Mouse (Mus musculus) neural tube, embryonic 10.5 days (tissue): ENCODE measurements around the gene Pax5.
"Not testable (repeated sequence)": the region's sequence is repeated elsewhere in the genome, so short reads cannot be mapped to it uniquely, and the experiment has no call there.

Source experiments
- DNase-seq: peaks from one replicate; pipeline ENCODE4 v3.0.0-alpha.2; 2017; ENCODE audit warnings: low spot score; ENCODE audit errors: extremely low spot score

Gene Pax5

DNA sequence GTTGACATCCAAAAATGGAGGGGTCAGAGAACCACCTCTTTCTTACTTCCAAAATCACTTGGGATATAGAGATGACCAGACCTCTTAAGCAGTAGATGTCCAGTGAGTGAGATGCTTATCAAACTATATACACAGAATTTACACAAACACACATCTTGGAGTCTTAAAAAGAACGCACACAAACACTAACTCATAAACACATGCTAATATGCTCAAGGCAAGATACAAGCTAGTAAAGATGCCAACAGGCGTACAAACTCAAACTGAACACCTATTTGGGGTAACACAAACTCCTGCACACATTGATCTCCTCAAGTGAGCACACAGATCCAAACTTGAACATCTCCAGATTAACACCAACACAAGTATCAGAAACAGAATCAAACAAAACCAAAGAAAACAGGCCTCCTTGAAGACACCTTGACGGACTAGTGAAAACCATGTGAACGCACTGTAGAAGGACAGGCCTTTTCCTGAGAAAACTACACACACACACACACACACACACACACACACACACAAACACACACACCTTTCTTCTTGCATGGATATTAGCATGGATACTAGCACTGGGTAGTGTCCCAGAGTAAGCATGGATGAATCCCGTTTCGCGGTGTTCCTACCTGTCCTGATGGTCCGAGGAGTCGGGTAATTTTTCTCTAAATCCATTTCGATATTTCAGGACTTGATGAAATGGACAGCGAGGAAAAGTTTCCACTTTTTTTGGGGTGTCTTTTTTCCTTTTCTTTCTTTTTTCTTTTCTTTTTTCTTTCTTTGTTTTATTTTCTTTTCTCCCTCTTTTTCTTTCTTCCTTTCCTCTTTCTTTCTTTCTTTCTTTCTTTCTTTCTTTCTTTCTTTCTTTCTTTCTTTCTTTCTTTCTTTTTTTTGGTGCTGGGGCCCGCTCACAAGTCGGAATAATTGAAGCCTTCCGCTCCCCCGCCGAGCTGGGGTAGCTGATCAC lies at the start of gene Pax5:
Gene Pax5, minus strand, starts transcription at position 748 of the 961 bp plus-strand sequence.
- no peak for DNase-seq

DNA sequence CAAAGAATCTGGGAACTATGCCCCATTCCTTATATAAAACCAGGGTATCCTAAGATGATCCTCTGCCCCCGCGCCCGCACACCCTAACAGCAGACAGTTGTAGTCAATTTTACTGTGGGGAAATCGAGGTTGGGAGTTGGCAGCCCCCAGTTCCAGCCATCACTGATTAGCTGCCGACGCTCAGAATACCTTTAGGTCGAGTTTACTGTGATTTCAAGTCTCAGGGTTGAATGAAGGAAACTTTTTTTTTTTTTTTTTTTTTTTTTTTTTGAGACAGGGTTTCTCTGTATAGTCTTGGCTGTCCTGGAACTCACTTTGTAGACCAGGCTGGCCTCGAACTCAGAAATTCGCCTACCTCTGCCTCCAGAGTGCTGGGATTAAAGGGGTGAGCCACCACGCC lies 46.8 kb upstream of the Pax5 start:
- not testable (repeated sequence) for DNase-seq

DNA sequence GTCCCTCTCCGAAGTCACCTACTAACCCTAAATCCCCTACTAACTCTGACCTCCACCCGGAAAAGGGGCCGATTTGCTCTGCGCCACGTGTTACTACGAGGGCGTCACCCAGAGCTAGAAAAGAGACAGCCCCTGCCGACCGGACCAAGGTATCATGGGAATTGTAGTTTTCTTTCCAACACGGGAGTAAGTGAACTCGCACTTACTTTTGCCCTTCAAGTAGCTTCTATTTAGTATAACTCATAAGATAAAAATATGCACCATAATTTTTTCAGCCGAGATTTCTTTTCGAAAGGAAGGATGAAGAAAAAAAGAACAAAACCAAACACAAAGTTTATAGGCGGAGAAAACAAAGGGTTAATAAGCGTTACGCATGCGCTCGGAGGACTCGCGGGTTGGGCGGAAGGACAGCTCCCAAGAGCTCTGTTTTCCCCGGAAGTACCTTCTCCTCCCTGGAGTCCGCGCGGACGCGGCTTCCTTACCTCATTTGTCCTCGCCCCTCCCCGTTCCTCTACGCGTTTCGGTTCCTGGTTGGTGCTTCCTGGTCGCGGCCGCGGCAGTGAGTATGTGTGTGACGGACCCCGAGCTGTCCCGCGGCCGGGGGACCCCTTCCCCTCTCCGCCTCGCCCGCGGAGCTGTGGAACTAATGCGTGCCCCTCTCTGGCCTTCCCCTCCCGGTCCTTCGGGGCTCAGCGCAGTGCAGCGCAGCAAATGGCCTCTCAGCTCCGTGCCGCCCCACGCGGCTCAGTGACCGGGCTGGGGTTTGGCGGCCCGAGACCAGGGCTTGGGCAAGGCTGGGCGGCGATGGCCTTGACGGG lies 46.1 kb upstream of the Pax5 start:
- peak; percentile 91 for DNase-seq

DNA sequence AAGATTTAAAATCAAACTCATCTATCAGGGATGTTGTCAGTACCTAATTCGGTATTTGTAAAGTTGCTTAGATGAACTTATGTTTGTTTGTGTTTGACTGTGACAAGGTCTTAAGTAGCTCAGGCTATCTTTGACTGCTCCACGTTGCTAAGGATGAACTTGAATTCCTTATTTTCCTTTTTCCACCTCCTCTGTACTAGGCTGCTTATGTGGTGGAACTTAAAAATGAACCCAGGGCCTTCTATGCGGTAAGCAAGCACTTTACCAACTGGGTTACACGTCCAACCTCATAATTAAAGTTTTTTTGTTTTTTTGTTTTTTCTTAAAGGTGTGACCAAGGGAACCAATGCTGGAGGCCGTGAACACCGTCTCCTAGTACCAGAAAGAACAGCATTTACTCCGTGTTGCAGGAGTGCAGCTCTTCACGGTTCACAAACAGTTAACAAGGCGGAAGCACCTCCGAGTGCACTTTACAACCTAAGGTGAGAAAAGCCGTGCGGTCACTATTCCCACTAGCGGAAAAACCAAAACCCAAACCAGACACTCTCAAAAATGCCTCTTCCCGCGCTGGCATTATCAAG lies 45.4 kb upstream of the Pax5 start, which contains the start of gene Zcchc7:
Gene Zcchc7, plus strand, starts transcription at position 325 of the 581 bp plus-strand sequence.
- DNase-seq, result no peak

DNA sequence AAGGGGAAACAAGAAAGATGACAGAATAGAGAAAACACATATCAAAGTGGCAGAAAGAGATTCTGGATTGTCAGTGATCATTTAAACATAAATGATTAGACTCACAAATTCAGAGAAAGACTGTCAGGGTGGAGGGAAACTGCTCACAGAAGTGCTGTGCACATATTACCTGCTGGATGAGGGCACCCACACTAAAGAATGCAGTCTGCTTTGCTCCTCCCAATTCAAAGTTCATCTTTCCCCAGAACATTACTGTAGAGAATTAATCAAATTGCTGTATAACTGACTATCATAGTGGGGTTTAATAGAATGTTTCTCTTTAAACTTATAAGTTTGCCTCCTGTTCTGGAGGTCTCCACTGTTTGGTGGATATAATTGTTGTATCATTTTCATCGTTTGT lies 30.2 kb upstream of the Pax5 start:
- DNase-seq, result no peak

DNA sequence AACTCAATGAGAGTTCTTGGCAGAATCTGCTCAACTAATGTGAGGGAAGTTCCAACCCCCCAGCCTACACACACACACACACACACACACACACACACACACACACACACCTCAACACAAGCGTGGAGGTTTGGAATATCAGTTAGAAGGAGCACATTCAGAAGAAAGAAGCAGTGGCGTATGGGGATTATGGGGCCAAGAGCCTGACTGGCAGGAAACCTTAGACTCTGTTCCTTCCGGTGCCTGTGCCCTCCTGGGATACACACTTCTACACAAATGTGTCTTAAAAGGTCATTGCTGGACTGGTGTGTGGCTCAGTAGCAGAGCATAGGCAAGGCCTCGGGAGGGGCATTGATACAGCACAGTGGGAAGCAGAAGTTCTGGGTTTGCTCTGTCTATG lies 10.9 kb upstream of the Pax5 start:
- DNase-seq, result no peak

DNA sequence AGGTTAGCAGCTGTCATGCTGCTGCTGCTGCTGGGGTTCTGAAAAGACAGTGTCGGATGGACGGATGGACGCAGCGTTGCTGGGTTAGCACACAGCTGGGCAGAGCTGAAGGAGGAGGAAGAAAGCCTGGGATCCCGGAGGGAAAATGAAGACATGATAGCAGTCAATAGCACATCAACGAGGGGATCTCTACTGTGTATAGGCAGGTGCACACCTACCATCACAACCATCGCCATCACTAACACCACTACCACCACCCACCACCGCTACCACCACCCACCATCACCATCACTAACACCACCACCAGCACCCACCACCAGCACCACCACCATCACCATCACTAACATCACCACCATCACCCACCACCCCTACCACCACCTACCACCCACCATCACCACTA lies 9.8 kb upstream of the Pax5 start:
- no peak for DNase-seq

DNA sequence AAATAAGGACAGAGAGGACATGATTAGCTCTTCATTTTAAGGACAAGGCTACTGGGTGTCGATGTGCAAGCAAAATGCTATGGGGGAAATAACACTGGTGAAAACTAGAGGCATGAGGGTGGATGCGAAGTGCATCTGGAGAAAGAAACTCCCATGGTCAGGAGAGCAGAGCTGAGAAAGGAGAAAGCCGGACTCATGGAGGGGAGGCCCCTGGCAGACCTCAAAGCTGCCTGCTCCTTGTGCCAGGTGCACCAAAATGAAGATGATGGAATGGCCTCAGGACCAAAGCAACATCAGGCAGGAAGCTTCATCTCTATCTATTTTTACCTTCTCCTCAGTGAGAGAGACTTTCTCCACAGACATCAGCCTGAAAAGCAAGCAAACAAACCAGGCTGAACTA lies 7.4 kb upstream of the Pax5 start:
- no peak for DNase-seq

DNA sequence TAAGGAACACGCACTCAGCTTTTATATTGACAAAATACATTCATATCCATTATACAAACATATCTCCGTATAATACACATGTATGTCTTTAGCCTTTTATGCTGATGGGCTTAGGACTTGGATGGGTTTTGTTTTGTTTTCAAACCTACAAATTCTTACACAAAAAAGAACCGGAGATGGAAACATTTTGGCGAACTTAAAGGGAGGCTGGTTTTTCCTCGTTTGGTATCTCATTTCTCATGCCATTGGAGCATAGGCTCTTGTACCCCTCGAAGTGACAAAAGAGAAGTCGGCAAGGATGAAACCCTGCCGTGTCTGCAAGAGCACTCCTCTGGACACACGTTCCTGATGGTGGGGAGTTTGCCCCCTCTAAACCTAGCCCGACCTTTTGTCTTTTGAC lies 6.1 kb upstream of the Pax5 start:
- no peak for DNase-seq

DNA sequence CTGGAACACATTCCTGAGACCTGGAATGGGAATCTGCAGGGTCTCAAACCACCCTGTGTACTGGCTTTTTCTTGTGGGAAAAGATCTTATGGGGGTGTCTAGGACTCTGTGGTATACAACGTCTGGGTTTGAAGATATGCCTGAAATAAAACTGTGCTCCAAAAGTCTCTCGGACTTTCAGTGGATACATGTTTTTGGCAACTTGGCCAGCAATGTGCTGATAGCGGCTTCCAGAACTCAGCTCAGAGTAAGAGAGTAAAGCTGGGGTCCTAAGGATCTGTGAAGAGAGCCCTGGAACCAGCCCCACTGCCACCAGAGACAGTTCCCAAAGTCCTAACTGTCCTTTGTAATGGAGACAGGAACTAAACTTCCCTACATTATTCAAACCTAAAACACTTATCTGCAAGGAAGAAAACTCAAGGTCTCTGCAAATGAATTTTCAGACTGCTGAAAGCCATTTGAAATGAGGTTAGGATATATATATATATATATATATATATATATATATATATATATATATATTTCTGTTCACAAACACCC lies 5.4 kb upstream of the Pax5 start:
- DNase-seq, result no peak

DNA sequence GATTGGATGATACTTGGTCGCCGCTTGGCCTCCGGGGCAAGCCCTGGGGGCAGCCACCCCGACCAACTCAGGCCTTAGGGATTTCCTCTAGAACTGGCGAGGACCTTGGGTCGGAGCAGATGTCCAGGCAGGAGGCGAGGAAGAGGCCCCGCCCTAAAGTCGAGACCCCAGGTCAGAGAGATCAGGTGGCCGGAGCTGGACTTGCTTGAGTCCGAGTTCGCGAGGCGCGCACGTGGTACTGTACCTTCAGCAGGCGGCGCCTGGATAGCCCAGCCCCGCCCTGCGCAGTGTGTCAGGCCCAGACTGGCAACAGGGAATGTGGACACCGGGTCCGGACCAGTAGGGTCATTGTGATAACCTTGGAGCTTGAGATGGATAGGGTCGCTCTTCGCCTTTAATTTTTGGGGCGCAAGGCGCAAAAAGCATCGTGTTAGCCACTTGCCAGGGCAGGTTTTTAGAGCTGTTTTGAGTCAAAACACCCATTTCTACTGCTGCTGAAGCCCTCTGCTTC lies 3.9 kb upstream of the Pax5 start:
- DNase-seq, result peak; percentile 58

DNA sequence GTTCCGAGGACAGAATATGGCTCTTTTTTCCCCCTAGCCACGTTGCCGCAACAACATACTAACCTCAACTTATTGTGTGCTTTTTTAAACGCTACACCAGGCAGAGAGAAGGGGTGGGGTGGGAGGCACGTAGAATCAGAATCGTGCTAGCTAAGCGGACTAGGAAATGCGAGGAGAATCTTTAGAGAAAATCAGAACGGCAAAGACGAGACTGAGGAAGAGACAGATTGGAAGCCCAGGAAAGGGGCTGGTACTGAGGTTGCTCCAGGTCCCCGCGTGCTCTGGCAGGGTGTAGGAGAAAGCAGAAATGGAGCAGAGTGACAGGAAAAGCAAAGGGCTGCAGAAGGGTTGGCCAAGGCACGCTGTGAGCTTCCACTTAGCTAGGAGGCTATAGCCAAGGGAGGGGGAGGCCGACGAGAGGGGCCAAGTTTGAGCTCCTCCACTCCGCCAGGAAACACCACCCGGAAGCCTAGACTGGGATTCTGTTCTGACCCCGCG lies 3.3 kb upstream of the Pax5 start:
- peak; percentile 64 for DNase-seq

DNA sequence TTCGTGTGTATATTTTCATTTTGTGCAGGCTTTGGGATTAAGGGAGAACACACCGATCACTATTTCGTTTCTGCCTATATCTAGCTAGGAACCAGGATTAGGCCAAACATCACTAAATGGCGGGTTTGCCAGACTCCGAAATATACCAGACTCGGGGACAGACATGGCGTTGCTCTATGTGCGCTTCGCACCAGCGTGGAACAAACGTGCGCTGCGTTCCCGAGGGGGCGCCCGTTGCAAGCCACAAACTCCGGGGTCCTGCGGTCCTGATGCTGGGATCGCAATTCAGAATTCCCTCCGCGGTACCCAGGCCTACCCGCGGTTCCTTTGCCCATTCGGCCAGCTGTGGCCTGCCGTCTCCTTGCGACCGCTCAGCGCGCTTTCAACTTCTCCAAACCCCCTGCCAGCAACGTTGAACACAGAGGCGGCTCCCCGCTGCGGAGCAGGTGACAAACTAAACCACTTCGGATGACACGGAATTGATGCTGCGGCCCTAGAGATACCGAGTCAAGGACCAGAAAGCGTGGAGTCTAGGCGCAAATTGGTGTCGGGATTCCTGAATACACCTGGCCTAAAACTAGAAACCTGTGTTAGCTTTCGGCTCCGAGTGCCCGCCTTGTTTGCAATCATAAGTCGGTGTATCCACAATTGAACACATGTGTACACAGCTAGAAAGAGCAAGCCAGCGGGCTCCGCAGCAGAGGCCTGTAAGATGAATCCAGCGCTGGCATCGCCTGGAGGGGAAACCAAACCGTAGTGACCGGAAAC lies 2.7 kb upstream of the Pax5 start:
- DNase-seq, result peak; percentile 63

DNA sequence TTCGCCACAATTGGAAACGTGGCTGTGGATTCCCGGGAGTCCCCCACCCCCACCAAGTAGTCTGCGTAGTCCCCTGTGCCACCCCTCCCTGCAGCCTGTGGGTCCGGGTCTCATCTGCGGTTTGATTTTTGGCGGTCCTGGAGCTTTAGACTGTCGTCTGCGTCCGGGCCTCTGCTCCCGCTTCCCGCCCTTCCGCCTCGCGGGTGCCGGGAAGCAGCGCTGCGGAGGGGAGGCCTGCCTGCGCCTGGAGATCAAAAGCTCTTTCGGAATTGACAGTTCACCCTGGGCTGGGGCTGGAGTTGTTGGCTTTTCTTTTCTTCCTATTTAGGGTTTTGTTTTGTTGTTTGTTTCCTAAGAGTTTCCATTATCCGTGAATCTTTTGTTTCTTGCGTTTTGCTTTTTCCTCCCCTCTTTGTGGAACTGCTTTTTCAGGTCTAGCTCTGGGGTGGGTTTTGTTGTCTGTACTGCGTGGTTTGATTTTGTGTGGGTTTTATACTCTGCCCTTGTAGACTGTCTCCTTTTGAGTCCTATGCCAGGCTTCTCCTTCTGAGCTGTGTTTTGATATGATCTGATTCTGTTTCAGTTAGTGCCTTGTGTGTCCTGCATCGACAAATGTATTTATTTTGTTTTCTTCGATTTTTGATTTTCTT lies 1.9 kb upstream of the Pax5 start:
- DNase-seq, result peak; percentile 68

DNA sequence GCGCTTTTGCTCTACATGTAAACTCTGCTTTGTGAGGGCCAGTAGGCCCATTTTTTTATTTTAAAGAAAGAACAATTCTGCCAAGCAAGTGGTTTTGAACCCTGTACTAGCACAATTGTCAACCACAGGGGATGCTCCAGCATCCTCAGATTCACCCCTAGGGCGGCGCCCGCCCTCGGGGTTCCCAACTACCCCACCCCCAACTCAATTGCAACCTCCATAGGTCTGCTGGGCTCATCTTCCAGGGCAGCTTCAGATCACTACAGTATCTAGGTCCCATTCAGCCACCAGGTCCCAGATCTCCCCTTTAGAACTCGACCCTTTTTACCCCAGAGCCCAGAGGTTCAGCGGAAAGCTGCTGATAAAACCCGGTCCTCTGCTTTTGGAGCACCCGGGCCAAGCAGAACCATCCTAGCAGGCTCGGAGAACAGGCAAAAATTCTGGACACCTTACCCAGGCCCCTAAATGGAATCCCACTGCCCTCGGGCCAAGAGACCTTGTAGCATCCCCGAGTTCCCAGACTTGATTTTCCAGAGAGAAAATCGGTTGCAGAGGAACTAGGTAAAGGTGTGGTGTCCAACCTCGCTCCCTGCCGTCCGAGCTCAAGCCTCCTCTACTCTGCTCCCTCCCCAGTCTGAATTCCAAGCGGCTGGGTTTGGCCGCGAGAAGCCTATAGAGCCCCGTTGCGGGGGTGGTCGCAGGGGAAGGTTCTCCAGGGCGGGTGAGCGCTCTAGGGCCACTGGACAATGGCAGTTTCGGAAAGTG lies 1.0 kb upstream of the Pax5 start:
- peak; percentile 65 for DNase-seq

DNA sequence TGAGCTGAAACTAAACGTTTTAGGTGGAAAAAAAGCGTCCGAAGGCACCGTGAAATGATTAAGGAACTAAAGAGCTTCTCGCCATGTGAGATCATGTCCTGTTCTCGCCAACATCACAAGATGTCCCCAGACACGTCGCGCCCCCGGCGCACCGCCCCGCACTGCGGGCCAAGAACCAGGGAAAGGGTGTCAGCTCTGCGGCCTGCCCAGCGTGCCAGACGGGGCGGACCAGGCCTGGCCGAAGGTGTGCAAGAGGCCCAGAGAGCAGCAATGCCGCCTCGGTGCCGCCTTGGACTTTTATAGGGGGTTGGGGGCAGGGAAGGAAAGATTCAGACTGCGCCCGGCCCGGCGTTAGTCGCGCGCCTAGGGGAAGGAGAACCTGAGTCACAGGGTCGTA lies 412 bp upstream of the Pax5 start:
- DNase-seq, result peak; percentile 58

DNA sequence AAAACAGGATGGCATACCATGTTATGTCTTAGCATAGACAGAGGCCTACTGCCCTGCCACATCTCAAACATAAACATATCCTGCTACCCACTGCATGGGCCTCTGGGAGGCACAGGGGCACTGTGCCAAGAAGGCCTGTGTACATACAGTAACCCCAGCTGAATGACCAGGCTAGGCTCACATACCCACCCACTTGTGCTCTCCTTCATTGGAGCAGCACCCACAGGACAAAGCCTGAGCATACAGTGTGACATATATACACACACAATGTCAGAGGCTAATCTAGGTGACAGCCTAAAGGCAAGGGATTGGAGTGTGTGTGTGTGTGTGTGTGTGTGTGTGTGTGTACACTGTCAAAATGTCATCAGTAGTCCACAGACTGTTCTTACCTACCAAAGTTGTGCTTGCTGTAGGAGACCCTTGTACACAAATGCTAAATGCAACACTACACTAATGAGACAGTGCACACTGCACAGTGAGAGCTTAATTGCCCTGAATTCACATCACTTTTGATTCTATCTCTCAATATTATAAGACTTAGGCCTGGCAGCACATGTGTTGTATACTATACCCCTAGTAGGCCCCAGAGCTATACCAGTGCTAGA lies 1.1 kb downstream of the Pax5 start:
- no peak for DNase-seq

DNA sequence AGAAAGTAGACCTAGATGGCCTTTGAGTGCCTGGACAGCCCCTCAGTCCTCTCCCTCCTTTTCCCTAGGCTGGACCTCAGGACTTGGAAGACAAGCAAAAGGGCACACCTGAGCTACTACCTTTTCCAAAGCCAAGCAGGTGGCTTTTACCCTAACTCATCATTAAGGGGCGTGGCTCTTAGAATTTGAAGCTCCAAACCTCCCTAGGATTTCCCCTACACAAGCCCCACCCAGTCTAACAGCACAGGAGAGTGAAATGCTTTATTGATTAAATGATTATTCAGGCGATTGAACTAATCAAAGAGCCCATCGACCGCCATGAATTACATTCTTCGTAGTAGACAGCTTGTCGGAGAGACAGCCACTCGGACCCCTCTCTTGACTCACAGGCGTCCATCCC lies 2.0 kb downstream of the Pax5 start:
- no peak for DNase-seq

DNA sequence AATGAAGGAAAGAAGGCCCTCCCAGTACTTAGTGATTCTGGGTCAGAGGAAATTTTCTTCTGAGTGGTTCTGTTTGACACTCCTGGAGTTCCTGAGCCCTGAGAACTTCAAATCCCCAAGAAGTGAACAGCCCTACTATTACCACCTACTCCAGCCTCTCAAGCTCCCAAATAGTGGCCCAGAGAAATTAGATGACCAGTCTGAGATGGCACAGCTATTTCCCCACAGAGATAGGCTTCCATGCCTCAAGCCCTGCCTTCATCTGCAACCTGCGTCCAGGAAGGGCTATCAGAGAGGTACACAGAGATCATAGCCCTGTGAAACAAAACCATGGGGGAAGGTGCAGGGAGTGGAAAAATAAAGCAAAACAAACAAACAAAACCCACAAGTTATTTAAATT lies 3.4 kb downstream of the Pax5 start:
- no peak for DNase-seq
